Mouse (Mus musculus) forebrain, embryonic 10.5 days (tissue): ENCODE results near the gene Osbpl11. TPM values are rescaled to one million over a fixed set of nuclear protein-coding genes. Genes with fewer than 3 reads are reported as not detected.
"Not testable (repeated sequence)": the region's sequence is repeated elsewhere in the genome, so short reads cannot be mapped to it uniquely, and the experiment has no call there.

Experiments used
- DNase-seq: peaks from one replicate; pipeline ENCODE4 v3.0.0-alpha.2; 2017; ENCODE audit warnings: low spot score; ENCODE audit errors: extremely low spot score
- H3K27ac ChIP-seq: fragments of 300-500 bp; sonication (generic); 2 replicates; pipeline ENCODE4 v1.5.1; 2016; ENCODE audit warnings: mild to moderate bottlenecking
- H3K27me3 ChIP-seq: fragments of 300-500 bp; sonication (generic); 2 replicates; pipeline ENCODE4 v1.6.1; 2016; ENCODE audit warnings: mild to moderate bottlenecking; ENCODE audit not compliant: poor library complexity, severe bottlenecking
- H3K36me3 ChIP-seq: fragments of 300-500 bp; sonication (generic); replicated peaks from 2 replicates; pipeline ENCODE4 v1.6.1; 2016; ENCODE audit warnings: mild to moderate bottlenecking, moderate library complexity
- H3K4me1 ChIP-seq: fragments of 300-500 bp; sonication (generic); 2 replicates; pipeline ENCODE4 v1.6.1; 2016
- H3K4me3 ChIP-seq: fragments of 300-500 bp; sonication (generic); 2 replicates; pipeline ENCODE4 v1.5.1; 2016; ENCODE audit warnings: mild to moderate bottlenecking, moderate library complexity
- H3K9me3 ChIP-seq: fragments of 300-500 bp; sonication (generic); 2 replicates; pipeline ENCODE4 v1.6.1; 2016; ENCODE audit warnings: mild to moderate bottlenecking, moderate library complexity
- WGBS: fragments of 180-500 bp; shearing (Covaris S2); methylation state at CpG from one replicate; pipeline ENCODE4 v1.1.7; 2016; 5-methylcytosine and 5-hydroxymethylcytosine counted together
- polyA plus RNA-seq: library from polyadenylated mRNA; unstranded; fragments of >200 nt; fragmentation: Nextera tagmentation; extraction: Ambion mirVana; gene quantifications from 2 replicates; pipeline ENCODE4 v1.2.1, GENCODE M21; 2016

Gene Osbpl11
- polyA plus RNA-seq, 1 experiment from 2014 or later, result 17.7 TPM

DNA sequence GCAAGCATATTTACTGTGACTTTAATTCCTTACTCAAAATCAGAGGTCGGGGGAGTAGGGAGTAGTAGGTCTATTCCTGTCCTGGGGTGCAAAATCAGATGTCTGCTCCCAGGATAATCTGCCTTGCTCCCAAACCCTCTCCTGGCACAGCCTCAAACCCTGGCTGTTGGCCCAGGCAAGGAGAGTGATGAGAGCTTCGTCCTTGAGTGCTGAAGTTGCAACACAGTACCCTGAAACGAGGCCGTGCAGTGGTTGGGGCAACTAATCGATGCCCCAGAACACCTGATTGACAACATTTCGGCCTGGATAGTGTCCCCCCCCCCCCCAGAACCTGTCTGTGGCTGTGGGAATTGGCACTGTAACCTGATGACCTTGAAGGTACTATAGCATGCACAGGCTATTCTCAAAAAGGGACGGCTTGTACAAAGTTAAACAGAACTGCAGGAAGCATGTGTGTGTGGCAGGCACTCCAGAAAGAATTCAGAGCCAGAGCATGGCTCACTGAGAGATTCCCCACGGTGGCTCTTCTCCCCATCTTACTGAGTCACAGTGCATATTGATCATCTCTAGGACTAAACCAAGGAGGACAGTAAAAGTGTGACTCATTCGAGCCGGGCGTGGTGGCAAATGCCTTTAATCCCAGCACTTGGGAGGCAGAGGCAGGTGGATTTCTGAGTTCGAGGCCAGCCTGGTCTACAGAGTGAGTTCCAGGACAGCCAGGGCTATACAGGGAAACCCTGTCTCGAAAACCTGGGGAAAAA, 21.4 kb upstream of the Osbpl11 start:
- Histone ChIP-seq H3K27me3 (no peaks in the 10 kb centered on the region), H3K27ac (no peak overlapping the region), H3K4me3 (no peak overlapping the region), H3K9me3 (no peaks in the 10 kb centered on the region), H3K36me3 (no peaks in the 10 kb centered on the region), H3K4me1 (no peaks in the 10 kb centered on the region)
- no peak for DNase-seq
- WGBS, result 84% methylated on average over 13 of the region's 13 CpGs

DNA sequence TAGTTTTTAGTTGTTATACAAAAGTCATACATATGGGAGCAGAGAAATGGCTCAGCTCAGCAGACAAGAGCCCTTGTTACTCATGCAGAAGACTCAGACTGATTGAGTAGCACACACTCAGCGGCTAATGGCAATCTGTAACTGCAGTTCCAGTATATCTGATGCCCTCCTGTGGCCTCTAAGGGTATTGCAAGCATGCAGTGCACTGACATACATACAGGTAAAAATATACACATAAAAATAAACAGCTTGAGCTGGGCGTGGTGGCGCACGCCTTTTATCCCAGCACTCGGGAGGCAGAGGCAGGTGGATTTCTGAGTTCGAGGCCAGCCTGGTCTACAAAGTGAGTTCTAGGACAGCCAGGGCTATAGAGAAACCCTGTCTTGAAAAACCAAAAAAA, 18.6 kb upstream of the Osbpl11 start:
- WGBS, result 66% methylated on average over 6 of the region's 6 CpGs
- H3K4me1 ChIP-seq, result peaks cover 15% of the 10 kb centered on the region
- not testable (repeated sequence) for H3K36me3 ChIP-seq

DNA sequence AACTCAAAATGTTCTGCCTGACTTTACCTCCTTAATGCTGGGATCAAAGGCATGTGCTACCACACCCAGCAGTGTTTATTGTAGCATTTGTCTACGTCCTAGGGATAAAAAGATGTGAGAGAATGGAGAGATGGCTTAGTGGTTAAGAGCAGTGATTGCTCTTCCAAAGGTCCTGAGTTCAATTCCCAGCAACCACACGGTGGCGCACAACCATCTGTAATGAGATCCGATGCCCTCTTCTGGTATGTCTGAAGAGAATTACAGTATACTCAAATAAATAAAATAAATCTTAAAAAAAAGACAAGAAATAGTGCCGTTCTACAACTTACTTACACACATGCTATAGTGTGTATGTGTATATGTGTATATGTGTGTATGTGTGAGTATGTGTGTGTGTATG, 17.3 kb upstream of the Osbpl11 start:
- H3K27ac ChIP-seq, result no peak overlapping the region
- H3K4me1 ChIP-seq, result peaks cover 15% of the 10 kb centered on the region
- DNase-seq, result no peak
- H3K9me3 ChIP-seq, result no peaks in the 10 kb centered on the region
- H3K4me3 ChIP-seq, result no peak overlapping the region
- WGBS, result 38% methylated on average over 5 of the region's 5 CpGs
- H3K27me3 ChIP-seq, result no peaks in the 10 kb centered on the region
- no peaks in the 10 kb centered on the region for H3K36me3 ChIP-seq

More for the DNA sequence above, 18.6 kb upstream of the Osbpl11 start:
- not testable (repeated sequence) for H3K27ac ChIP-seq, H3K4me3 ChIP-seq, H3K27me3 ChIP-seq, H3K9me3 ChIP-seq
- DNase-seq, result peak; percentile 32

DNA sequence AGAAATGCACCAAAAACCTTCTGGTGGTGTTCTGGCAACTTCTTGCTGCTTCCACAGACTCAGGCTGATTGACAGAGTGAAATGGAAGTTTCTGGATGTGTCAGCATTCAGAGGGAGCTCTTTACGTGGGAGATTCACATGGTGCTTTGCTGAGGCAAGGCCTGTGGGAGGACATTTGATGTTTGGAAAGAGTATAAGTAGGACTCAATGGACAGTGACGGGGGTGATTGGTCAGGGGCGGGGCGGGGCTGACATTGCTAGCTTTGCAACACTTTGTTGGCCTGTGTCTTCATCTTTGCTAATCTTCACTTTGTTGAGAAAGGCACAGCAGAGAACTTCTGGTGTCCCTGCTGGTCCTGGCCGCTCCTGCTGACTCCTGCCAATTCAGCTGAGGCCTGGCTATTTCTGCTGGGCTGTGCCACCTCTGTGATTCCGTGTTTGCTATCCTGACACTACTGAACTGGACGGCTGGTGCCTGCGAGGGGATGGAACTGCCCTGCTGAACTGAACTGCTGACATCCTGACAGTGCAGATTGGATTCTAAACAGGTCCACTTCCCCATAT, 15.3 kb upstream of the Osbpl11 start:
- no peaks in the 10 kb centered on the region for H3K36me3 ChIP-seq
- H3K4me1 ChIP-seq, result peaks cover 15% of the 10 kb centered on the region
- H3K27me3 ChIP-seq, result no peaks in the 10 kb centered on the region
- no peak for DNase-seq
- no peak overlapping the region for H3K27ac ChIP-seq
- H3K9me3 ChIP-seq, result no peaks in the 10 kb centered on the region
- no peak overlapping the region for H3K4me3 ChIP-seq
- WGBS, result 72% methylated on average over 8 of the region's 8 CpGs

DNA sequence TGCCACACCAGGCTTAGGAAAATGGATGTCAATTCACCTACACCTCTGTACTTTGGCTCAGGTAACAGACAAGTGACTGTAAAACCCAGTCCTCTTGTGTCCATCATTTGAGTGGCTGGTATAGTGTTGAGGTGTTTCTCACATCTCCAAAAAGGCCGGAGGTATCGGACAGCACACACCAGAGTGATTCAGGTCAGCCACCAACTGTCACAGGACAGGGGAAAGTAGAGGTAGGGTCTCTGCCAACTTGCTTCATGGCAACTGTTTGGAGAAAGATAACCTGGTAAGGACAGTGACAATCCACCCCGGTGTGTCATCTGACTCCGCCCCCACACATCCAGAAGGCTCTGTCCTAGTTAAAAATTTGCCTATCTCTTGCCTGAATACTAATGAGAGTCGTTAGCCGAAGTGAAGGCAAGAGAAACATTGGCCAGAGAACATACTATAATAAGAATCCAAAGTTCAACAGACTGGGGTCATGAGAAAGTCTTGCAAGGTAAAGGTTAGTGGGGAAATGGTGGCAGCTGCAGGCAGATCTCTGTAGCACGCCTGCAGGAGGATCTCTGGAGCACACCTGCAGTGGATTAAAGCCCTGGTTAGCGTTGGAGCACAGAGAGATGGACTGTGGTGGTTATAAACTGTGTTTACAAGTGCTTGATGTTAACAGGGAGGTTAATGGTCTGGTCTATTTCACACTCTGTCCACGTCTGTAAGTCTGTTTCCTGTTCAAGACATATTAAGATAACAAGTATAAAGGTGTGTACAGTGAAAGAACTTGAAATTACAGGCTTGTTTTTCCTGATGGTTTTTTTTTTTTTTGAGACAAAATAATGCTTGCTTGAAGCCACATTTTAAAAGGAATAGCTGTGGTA, 13.9 kb upstream of the Osbpl11 start:
- Histone ChIP-seq H3K36me3 (no peaks in the 10 kb centered on the region), H3K27ac (no peak overlapping the region), H3K4me1 (peaks cover 15% of the 10 kb centered on the region), H3K27me3 (no peaks in the 10 kb centered on the region), H3K4me3 (no peak overlapping the region), H3K9me3 (no peaks in the 10 kb centered on the region)
- no peak for DNase-seq
- 81% methylated on average over 9 of the region's 9 CpGs for WGBS

DNA sequence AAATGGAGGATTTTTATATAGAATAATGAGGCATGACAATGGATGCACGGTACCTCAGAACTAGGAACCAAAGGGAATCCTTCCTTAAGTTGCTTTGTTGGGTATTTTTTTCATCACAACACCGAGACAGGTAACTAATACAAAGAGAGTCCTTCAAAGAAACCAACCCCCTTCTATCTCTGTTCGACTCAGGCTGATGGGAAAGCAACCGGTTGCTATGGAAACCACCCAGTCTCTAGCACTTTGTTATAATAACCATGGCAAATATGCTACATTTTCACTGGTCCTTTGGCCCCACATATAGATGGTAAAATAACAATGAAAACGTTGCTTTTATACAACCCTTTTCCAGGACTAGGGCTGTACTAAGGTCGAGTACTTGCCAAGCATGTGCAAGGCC, 13.1 kb upstream of the Osbpl11 start:
- WGBS, result 86% methylated on average over 6 of the region's 6 CpGs
- Histone ChIP-seq H3K27ac (no peak overlapping the region), H3K36me3 (no peaks in the 10 kb centered on the region), H3K9me3 (no peaks in the 10 kb centered on the region), H3K27me3 (no peaks in the 10 kb centered on the region), H3K4me1 (peaks cover 15% of the 10 kb centered on the region), H3K4me3 (no peak overlapping the region)
- DNase-seq, result no peak

DNA sequence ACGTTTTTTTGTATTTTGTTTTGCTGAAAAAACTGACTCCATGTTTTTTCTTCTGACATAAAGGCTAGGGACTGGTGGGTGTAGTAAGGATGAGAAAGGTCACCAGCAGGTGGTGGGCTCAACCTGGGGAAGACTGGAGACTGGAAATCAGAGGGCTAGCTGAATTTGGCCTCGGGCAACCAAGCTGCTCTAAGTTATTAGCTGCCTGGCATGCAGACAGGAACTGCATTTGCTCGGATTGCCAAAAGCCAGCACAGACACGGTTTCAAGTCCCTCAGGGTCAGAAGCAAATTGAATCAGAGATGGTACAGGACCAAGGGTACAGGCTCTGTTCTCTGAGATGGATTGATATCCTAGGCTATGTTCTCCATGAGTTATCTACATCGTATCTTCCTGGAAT, 11.7 kb upstream of the Osbpl11 start:
- Histone ChIP-seq H3K9me3 (no peaks in the 10 kb centered on the region), H3K4me1 (peaks cover 15% of the 10 kb centered on the region), H3K36me3 (no peaks in the 10 kb centered on the region), H3K27me3 (no peaks in the 10 kb centered on the region), H3K4me3 (no peak overlapping the region), H3K27ac (no peak overlapping the region)
- no peak for DNase-seq
- 77% methylated on average over 5 of the region's 5 CpGs for WGBS

DNA sequence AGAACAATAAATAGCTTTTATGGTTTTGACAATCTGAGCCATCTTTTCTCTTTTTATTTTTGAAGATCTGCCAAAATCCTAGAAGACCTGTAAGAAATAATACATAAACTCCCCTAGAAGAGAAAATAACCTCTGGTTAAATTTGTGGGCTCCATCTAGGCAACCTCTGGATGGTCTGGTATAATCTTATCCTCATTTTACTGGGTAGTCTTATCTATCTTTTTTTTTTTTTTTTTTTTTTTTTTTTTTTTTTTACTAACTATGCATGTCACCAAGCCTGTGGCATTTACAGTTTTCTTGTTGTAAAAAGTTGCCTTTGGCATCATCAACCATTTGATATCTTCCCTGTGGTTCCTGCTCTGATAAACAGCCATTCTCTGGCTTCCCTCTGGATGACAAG, 10.2 kb upstream of the Osbpl11 start:
- Histone ChIP-seq H3K4me1 (peaks cover 18% of the 10 kb centered on the region), H3K9me3 (no peaks in the 10 kb centered on the region), H3K36me3 (no peaks in the 10 kb centered on the region), H3K27ac (no peak overlapping the region), H3K4me3 (no peak overlapping the region), H3K27me3 (no peaks in the 10 kb centered on the region)
- no peak for DNase-seq

DNA sequence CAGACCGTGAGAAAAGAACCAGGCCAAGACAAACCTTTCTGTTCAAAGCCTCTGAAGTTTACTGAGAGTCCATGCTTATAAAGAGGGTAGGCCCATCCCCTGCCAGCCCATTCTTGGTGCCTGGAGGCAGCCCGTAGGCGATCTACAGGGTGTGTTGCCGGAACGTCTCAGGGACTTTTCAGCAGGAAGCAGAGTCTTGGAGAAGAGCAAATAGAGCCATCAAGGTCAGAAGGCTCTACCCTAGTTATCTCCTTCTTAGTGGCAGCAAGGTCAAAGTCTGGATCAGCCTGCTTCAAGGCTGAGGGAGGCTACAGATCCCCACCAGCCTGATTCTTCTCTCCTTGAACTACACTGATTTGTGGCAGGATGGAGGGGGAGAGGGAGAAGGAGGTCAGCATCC, 8.0 kb upstream of the Osbpl11 start:
- H3K27me3 ChIP-seq, H3K9me3 ChIP-seq, DNase-seq, H3K36me3 ChIP-seq, H3K27ac ChIP-seq, H3K4me1 ChIP-seq, H3K4me3 ChIP-seq: not testable (repeated sequence)
- WGBS, result 89% methylated on average over 5 of the region's 5 CpGs

DNA sequence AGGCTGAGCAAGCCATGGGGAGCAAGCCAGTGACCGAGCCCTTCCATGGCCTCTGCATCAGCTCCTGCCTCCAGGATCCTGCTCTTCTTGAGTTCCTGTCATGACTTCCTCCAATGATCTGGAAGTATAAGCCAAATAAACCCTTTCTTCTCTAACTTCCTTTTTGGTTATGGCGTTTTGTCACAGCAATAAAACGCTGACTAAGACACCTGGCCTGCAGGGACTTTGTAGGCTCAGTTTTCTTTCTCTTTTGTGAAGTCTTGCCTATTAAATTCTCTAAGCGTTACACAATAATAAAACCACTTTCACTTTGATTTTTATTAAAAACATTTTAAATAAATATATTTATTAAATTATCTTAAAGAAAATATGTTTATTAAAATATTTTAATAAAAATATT, 7.1 kb upstream of the Osbpl11 start:
- WGBS, result 91% methylated on average over 4 of the region's 4 CpGs

DNA sequence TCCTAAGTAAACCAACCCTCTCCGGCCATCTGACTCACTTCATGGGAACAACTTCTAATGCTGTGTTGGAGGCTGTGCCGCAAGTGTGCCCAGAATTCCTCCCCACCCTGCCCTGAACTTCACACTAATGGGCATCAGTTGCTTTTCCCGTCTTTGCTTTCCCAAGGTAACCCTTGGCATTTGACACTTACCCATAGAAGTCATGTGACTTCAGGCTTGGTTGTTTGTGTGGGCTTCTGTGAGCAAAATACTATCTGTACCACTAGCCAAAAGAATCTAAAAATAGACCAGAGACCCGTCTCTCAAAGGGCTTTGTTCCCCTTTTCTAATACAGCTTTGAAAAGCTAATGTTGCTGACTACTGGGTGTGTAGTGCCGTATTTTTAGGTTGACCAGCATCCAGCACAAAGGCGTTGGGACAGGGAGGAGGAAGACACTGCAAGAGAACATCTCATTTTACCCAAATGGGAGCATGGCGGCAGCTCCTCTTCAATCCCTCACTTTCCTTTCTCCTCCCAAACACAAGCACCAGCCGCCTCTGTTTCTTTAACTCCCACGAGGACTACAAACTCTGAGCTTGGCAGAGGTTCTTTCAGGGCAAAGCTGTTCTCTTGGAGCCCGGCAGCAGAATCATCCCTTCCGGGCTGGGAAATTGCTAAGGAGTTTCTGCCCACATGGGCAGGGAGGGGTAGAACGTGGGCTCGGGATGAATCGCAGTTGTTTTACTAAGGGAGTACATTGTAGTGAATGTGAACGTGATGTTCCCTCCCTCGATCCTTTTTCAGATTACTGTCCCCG, 6.4 kb upstream of the Osbpl11 start:
- Histone ChIP-seq H3K9me3 (no peaks in the 10 kb centered on the region), H3K4me1 (0 out of 2 replicates have a peak, but pooled peaks cover 5% of the 10 kb centered on the region), H3K27ac (no peak overlapping the region), H3K4me3 (no peak overlapping the region), H3K27me3 (no peaks in the 10 kb centered on the region), H3K36me3 (no peaks in the 10 kb centered on the region)
- 82% methylated on average over 17 of the region's 17 CpGs for WGBS
- no peak for DNase-seq

More for the DNA sequence above, 7.1 kb upstream of the Osbpl11 start:
- Histone ChIP-seq H3K27me3 (no peaks in the 10 kb centered on the region), H3K36me3 (no peaks in the 10 kb centered on the region), H3K4me3 (no peak overlapping the region), H3K27ac (no peak overlapping the region), H3K9me3 (no peaks in the 10 kb centered on the region), H3K4me1 (0 out of 2 replicates have a peak, but pooled peaks cover 5% of the 10 kb centered on the region)
- no peak for DNase-seq

DNA sequence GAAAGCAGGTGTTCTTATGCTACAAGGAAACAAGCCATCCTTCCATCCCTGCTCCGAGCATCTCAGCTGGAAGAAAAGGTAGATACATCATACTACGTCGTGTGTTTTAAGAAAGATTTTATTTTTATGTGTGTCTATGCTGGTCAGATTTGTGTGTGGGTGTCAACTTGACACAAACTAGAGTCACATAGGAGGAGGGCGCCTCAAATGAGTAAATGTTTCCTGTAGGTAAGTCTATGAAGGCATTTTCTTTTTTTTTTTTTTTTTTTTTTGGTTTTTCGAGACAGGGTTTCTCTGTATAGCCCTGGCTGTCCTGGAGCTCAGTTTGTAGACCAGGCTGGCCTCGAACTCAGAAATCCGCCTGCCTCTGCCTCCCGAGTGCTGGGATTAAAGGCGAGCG, 5.6 kb upstream of the Osbpl11 start:
- H3K4me1 ChIP-seq, DNase-seq, H3K9me3 ChIP-seq, H3K4me3 ChIP-seq, H3K36me3 ChIP-seq, H3K27me3 ChIP-seq, H3K27ac ChIP-seq: not testable (repeated sequence)
- 98% methylated on average over 9 of the region's 10 CpGs for WGBS
